Mouse (Mus musculus) liver, embryonic 12.5 days (tissue): ENCODE data around the gene Tns1. TPM values are rescaled to one million over a fixed set of nuclear protein-coding genes. Genes with fewer than 3 reads are reported as not detected.

Source experiments
- ATAC-seq: fragments of 200-750 bp; cut with Nextera tagmentation; 2 replicates; pipeline ENCODE4 v1.8.0; 2017; ENCODE audit warnings: moderate number of reproducible peaks, mild to moderate bottlenecking, moderate library complexity
- H3K27ac ChIP-seq: fragments of 300-500 bp; sonication (generic); 2 replicates; pipeline ENCODE4 v1.5.1; 2016; ENCODE audit warnings: mild to moderate bottlenecking
- H3K27me3 ChIP-seq: fragments of 300-500 bp; sonication (generic); replicated peaks from 2 replicates; pipeline ENCODE4 v1.6.1; 2016; ENCODE audit warnings: mild to moderate bottlenecking, moderate library complexity
- H3K36me3 ChIP-seq: fragments of 300-500 bp; sonication (generic); 2 replicates; pipeline ENCODE4 v1.6.1; 2016; ENCODE audit warnings: mild to moderate bottlenecking, moderate library complexity
- H3K4me1 ChIP-seq: fragments of 300-500 bp; sonication (generic); 2 replicates; pipeline ENCODE4 v1.6.1; 2016
- H3K4me2 ChIP-seq: fragments of 300-500 bp; sonication (generic); 2 replicates; pipeline ENCODE4 v1.6.1; 2016; ENCODE audit warnings: mild to moderate bottlenecking, moderate library complexity
- H3K4me3 ChIP-seq: fragments of 300-500 bp; sonication (generic); 2 replicates; pipeline ENCODE4 v1.5.1; 2016; ENCODE audit warnings: mild to moderate bottlenecking, moderate library complexity
- H3K9ac ChIP-seq: fragments of 300-500 bp; sonication (generic); 2 replicates; pipeline ENCODE4 v1.6.1; 2016; ENCODE audit warnings: mild to moderate bottlenecking, moderate library complexity
- H3K9me3 ChIP-seq: fragments of 300-500 bp; sonication (generic); replicated peaks from 2 replicates; pipeline ENCODE4 v1.6.1; 2016; ENCODE audit warnings: mild to moderate bottlenecking, moderate library complexity
- WGBS: fragments of 180-500 bp; shearing (Covaris S2); methylation state at CpG from one replicate; pipeline ENCODE4 v1.1.7; 2016; ENCODE audit not compliant: insufficient replicate concordance; 5-methylcytosine and 5-hydroxymethylcytosine counted together
- polyA plus RNA-seq: library from polyadenylated mRNA; unstranded; fragments of >200 nt; fragmentation: Nextera tagmentation; extraction: Ambion mirVana; gene quantifications from 2 replicates; pipeline ENCODE4 v1.2.1, GENCODE M21; 2016

Tns1 gene
- polyA plus RNA-seq, 1 experiment from 2014 or later, result 13.1 TPM

DNA sequence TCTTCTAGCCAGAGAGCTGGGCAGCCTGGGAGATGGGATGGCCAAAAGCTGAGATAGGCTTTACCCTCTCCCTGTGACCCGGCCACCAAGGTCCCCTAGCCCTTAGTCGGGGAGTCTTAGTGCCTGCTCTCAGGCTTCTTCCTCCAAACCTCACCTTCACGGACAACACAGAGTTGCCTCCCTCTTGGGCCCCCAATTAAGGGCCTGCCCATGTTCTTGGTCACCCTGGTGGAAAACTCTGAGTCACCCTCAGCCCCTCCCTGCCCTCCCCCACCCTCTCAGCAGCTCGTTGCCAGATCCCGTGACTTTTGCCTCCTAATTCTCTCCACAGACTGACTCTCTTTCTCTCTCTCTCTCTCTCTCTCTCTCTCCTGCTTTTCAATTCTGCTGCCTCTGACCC is 39.5 kb downstream of the Tns1 start:
- H3K9ac ChIP-seq, result no peak overlapping the region
- H3K4me1 ChIP-seq, result peaks cover 33% of the 10 kb centered on the region
- H3K9me3 ChIP-seq, result no peaks in the 10 kb centered on the region
- no peaks in the 10 kb centered on the region for H3K36me3 ChIP-seq
- WGBS, result 38% methylated on average over 5 of the region's 5 CpGs
- H3K4me2 ChIP-seq, result no peak overlapping the region
- no peak overlapping the region for H3K27ac ChIP-seq
- ATAC-seq, result no peak
- peaks cover 9% of the 10 kb centered on the region; the same call in 1 of the 2 replicates for H3K27me3 ChIP-seq
- H3K4me3 ChIP-seq, result no peak overlapping the region

DNA sequence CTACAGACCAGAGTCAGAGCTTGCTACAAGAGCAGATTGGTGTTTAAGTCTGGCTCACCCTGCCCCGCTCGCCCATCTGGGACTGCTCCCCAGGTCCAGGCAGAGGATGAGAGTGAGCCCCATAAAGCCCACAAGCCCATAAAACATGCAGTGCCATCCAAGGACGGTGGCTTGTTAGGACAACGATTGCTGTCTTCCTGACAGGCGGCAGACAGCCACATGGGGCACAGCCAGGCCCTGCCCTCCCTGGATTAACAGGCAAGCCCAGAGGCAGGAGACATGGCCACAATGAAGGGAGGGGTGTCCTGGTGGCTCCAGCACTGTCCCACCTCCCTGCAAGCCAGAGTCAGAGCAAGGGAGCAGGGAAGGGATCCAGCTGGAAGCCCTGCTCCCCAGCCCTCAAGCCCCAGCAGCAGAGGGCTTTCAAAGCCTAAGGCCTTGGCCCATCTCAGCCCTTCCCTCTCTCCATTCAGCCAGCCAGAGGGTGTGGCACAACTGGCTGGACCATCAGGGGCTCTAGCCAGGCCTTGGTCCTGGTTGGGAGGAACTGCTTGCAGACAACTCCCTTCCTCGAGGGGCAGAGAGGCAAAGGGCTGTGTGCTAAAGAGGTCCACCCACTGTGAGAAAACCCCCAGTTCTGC is 40.1 kb downstream of the Tns1 start:
- no peak for ATAC-seq
- H3K27ac ChIP-seq, result no peak overlapping the region
- WGBS, result 63% methylated on average over 6 of the region's 6 CpGs

DNA sequence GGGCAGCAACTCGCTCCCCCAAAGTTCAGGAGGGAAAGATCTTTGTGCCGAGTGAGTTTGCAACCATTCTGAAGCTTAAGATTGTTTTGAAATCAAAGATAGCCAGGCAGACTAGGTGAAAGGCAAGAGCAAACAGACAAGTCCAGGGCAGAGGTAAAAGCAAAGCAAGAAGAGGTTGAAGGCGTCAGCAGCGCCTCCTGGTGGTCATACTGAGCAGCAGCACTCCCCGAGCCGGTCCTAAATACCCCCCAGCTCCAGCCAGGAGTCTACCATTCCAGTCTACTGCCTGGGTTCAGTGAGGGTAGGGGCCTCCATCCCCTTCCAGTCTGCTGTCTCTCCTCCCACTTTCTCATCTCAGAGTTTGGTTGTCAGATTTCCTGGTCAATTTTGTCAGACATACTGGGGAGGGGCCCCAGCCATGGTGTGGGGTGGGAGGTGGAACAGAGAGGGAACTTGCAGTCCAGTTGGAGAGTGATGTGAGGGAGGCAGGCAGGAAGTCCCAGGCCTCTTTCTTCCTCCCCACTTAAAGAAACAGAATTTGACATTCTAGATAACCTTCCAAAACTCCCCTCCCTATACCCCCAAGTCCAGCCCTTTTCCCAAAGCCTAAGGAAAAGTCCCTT is 41.3 kb downstream of the Tns1 start:
- Histone ChIP-seq H3K4me2 (no peak overlapping the region), H3K9me3 (no peaks in the 10 kb centered on the region), H3K4me1 (peaks cover 33% of the 10 kb centered on the region), H3K9ac (no peak overlapping the region), H3K27ac (no peak overlapping the region; the same call in 1 of the 2 replicates), H3K36me3 (no peaks in the 10 kb centered on the region), H3K4me3 (no peak overlapping the region), H3K27me3 (no peaks in the 10 kb centered on the region)
- peak; percentile 61 for ATAC-seq
- WGBS, result 9% methylated on average over 6 of the region's 6 CpGs

More for the DNA sequence above, 40.1 kb downstream of the Tns1 start:
- Histone ChIP-seq H3K36me3 (no peaks in the 10 kb centered on the region), H3K4me2 (no peak overlapping the region), H3K4me1 (peaks cover 33% of the 10 kb centered on the region), H3K27me3 (0 out of 2 replicates have a peak, but pooled peaks cover 5% of the 10 kb centered on the region), H3K4me3 (no peak overlapping the region), H3K9ac (no peak overlapping the region), H3K9me3 (no peaks in the 10 kb centered on the region)

DNA sequence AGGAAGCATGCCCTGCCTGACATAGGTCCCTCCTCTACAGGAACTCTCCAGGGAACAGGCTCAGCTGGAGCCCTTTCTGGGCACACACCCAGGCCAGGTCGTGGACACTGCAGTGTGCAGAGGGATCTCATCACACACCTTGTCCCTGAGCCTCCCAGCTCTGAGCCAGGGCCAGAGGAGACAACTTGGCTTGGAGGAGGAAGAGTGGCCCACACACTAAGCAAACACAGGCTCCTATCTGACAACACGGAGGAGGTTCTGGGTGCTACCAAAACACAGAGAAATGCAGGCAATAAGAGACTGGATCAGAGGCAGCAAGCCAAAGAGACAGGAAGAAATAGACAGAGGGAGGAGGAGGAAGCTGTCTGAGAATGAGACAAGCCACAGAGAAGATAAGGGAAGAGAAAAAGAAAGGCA is 42.7 kb downstream of the Tns1 start:
- H3K9ac ChIP-seq, result no peak overlapping the region

DNA sequence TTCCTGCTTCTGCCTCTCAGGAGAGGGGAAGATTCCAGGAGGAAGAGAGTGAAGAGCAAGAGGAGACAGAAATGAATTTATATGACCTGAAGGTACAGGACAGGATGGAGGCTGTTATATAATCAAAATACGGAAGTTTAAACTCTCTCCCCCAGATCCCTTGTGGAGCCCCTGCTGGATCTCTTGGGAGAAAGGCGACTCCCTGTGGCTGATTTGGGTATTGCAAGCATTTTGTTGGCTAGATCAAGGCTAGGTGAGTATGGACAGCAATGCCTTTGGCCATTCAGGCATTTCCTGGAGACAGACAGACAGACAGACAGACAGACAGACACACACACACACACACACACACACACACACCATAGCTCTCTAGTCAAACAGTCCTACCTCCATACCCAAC is 46.9 kb downstream of the Tns1 start:
- H3K4me1 ChIP-seq, result peaks cover 20% of the 10 kb centered on the region
- no peaks in the 10 kb centered on the region for H3K27me3 ChIP-seq
- WGBS, result 5% methylated on average over 2 of the region's 2 CpGs
- no peak overlapping the region for H3K4me3 ChIP-seq
- no peaks in the 10 kb centered on the region for H3K9me3 ChIP-seq
- no peak overlapping the region for H3K27ac ChIP-seq
- H3K9ac ChIP-seq, result no peak overlapping the region
- H3K36me3 ChIP-seq, result no peaks in the 10 kb centered on the region
- ATAC-seq, result no peak
- H3K4me2 ChIP-seq, result no peak overlapping the region

More for the DNA sequence above, 42.7 kb downstream of the Tns1 start:
- no peaks in the 10 kb centered on the region for H3K27me3 ChIP-seq
- no peaks in the 10 kb centered on the region for H3K9me3 ChIP-seq
- no peak for ATAC-seq
- H3K4me2 ChIP-seq, result no peak overlapping the region
- no peak overlapping the region for H3K4me3 ChIP-seq
- peak overlapping the region; percentile 50 for H3K27ac ChIP-seq
- H3K4me1 ChIP-seq, result peaks cover 33% of the 10 kb centered on the region
- 3% methylated on average over 2 of the region's 2 CpGs for WGBS
- H3K36me3 ChIP-seq, result no peaks in the 10 kb centered on the region

DNA sequence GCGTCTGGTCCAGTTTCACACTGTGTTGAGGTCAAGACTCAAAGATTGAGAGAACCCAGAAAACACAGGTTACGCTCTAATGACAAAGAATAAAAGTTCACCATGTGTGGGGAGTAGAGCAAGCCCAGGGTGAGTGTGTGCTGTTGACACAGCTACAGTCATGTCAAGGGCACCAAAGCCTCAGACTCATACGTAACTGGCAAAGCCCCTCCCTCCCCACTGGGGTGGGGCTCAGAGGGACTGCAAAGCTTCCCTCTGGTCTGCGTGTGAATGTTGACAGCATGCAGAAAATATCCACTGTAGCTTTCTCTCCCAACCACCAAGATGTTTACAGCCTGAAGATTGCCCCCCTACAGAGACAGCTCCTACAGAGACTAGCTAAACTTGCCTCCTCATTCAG is 48.0 kb downstream of the Tns1 start:
- Histone ChIP-seq H3K4me1 (peaks cover 10% of the 10 kb centered on the region), H3K27ac (no peak overlapping the region), H3K4me2 (no peak overlapping the region), H3K36me3 (no peaks in the 10 kb centered on the region), H3K4me3 (no peak overlapping the region), H3K27me3 (no peaks in the 10 kb centered on the region), H3K9me3 (no peaks in the 10 kb centered on the region), H3K9ac (no peak overlapping the region)
- 55% methylated on average over 4 of the region's 4 CpGs for WGBS
- ATAC-seq, result no peak

DNA sequence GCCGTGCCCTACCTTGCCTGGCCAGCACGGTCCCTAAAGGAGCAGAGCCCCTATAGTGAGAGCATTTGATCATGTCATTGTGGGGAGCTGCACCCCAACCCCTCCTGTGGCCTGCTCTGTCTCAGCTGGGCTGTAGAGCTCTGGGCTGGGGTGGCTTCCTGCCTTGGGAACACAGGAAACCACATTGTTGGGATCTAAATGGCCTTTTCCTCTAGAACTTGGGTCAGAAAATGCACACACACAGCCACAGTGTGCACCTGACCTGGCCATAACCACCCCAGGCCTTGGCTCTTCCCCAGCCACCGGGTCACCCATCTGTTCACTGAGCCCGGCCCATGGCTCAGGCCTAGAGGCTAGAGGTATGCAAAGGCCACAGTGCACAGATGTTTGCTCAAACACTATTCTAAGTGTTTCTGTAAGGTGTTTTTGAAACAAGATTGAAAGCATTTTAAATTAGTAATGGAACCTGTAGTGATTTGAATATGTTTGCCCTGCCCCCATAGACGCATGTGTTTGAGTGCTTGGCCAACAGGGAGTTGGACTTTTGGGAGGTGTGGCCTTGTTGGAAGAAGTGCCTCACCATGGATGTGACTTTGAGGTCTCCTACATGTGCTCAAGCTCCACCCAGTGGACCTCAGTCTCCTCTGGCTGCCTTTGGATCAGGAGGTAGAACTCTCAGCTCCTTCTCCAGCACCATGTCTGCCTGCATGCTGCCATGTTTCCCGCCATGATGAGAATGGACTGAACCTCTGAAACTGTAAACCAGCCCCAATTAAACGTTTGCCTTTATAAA is 49.4 kb downstream of the Tns1 start:
- Histone ChIP-seq H3K27ac (no peak overlapping the region), H3K4me2 (no peak overlapping the region), H3K27me3 (peaks cover 1% of the 10 kb centered on the region), H3K4me1 (peaks cover 4% of the 10 kb centered on the region; the same call in 1 of the 2 replicates), H3K9me3 (no peaks in the 10 kb centered on the region), H3K9ac (no peak overlapping the region), H3K36me3 (no peaks in the 10 kb centered on the region), H3K4me3 (no peak overlapping the region)
- WGBS, result 61% methylated on average over 7 of the region's 7 CpGs
- no peak for ATAC-seq

DNA sequence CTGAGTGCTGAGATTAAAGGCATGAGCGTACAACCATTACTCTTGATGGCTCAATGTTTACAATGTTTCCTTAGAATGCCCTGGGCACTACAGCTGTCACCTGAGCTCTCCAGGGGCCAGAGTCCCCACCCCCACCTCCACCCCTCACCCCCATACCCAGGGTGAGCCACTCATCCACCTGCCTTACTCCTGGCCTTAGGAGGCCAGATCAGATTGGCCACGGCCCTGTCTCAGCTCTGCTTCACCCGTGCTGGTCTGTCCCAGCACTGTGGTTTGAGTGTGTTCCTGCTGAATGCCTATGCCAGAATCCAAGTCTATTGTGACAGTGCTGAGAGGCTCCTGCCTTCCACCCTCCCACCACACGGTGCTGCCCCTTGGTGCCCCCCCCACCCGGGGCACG is 50.5 kb downstream of the Tns1 start:
- no peak for ATAC-seq
- peaks cover 4% of the 10 kb centered on the region; the same call in 1 of the 2 replicates for H3K4me1 ChIP-seq
- peaks cover 12% of the 10 kb centered on the region for H3K27me3 ChIP-seq
- H3K27ac ChIP-seq, result no peak overlapping the region
- H3K36me3 ChIP-seq, result no peaks in the 10 kb centered on the region
- no peak overlapping the region for H3K4me3 ChIP-seq
- no peak overlapping the region for H3K4me2 ChIP-seq
- no peaks in the 10 kb centered on the region for H3K9me3 ChIP-seq
- H3K9ac ChIP-seq, result no peak overlapping the region
- 57% methylated on average over 6 of the region's 6 CpGs for WGBS

DNA sequence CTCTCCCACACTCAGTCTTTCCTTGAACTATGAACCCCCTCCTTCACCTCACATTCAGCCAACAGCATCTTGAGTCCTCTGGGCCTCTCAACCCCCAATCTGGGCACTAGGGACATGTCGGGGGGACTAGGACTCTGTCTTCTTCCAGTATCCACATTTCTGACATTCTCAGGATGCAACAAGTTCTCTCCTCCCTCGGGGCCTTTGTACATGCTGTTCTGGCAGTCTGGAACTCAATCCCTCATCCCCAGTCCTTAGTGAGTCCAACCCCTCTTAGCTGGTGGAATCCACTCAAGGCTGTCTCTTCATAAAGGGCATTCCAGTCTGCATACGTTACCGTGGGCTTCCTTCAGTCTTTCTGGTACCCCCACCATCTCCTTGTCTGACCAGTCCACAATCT is 53.5 kb downstream of the Tns1 start:
- Histone ChIP-seq H3K36me3 (no peaks in the 10 kb centered on the region), H3K4me2 (no peak overlapping the region), H3K9ac (no peak overlapping the region), H3K27ac (no peak overlapping the region), H3K4me3 (no peak overlapping the region), H3K27me3 (peaks cover 42% of the 10 kb centered on the region), H3K4me1 (peaks cover 19% of the 10 kb centered on the region), H3K9me3 (no peaks in the 10 kb centered on the region)
- ATAC-seq, result no peak
- 64% methylated on average over 4 of the region's 4 CpGs for WGBS

DNA sequence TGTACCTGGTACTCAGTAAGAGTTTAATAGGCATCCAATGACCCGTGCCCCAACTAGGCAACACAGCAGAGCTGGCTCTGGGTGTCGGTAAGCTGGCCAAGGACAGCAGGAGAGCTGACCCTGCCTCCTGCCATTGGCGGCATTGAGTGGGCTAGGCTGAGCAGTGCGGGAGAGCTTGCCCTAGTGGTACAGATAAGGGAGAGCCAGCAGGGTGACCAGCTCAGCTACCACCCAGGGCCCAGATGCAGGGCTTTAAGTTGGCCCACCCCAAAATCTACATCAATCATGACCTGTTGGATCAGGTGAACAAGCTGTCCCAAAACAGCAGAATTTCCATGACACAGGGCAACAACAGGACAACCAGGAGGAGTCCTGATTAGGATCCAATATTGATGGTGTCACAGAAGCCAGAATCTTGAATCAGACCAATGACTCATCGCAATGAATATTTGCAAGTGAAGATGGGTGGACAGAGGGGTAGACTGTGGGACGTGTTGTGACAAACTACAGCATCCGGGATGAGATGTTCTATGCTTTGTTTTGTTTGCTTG is 54.2 kb downstream of the Tns1 start:
- H3K4me1 ChIP-seq, result peaks cover 19% of the 10 kb centered on the region
- no peak for ATAC-seq
- no peaks in the 10 kb centered on the region for H3K9me3 ChIP-seq
- no peak overlapping the region for H3K9ac ChIP-seq
- no peak overlapping the region for H3K27ac ChIP-seq
- H3K27me3 ChIP-seq, result peaks cover 42% of the 10 kb centered on the region
- no peak overlapping the region for H3K4me2 ChIP-seq
- H3K36me3 ChIP-seq, result no peaks in the 10 kb centered on the region
- 61% methylated on average over 7 of the region's 7 CpGs for WGBS
- no peak overlapping the region for H3K4me3 ChIP-seq

DNA sequence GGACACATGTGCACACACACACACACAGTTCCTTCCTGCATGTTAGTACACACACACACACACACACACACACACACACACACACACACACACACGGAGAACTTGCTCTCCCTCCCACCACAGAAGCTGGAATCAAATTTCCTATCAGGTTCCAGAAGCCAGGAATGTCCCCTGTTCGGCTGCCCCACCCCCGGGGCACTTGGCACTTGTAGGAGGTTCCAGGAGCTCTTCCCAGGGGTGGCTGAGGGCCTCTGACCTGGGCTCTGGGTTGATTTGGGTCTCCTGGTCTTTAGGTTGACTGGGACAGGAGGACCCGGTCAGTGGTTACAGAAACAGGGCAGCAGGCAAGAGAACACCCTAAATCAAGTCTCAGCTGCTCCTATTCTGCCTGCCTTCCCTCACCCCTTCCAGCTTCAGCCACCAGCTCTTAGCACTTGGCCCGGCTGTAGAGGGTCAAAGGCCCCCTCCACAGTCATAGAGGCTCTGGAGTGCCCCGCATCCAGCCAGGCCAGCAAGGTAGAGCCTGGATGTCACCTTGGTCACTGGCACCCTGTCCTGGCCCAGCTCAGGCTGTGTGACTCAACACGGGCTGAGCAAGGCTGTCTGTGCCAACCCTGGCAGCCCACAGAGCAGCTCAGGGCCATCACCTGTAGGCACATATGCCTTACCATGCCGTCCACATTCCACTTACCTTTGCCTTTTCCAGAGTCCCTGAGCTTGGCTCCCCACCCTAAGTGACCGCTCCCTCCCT is 55.0 kb downstream of the Tns1 start:
- Histone ChIP-seq H3K9ac (no peak overlapping the region), H3K4me2 (peak overlapping the region; percentile 64; the same call in 1 of the 2 replicates), H3K4me3 (no peak overlapping the region; the same call in 1 of the 2 replicates), H3K27ac (no peak overlapping the region), H3K4me1 (peaks cover 15% of the 10 kb centered on the region), H3K9me3 (no peaks in the 10 kb centered on the region), H3K36me3 (no peaks in the 10 kb centered on the region), H3K27me3 (peaks cover 42% of the 10 kb centered on the region)
- WGBS, result 39% methylated on average over 9 of the region's 9 CpGs
- ATAC-seq, result 0 out of 2 replicates have a peak, but pooled peaks have one; percentile 11
